Mouse (Mus musculus) forebrain, embryonic 11.5 days (tissue): ENCODE results near the gene Fam78b. TPM values are rescaled to one million over a fixed set of nuclear protein-coding genes. Genes with fewer than 3 reads are reported as not detected.

Experiments
- ATAC-seq: fragments of 200-750 bp; cut with Nextera tagmentation; replicated peaks from 2 replicates; pipeline ENCODE4 v1.8.0; 2017; ENCODE audit warnings: moderate TSS enrichment; ENCODE audit not compliant: low FRiP score
- DNase-seq: peaks from one replicate; pipeline ENCODE4 v3.0.0-alpha.2; 2017; ENCODE audit warnings: low spot score
- H3K27ac ChIP-seq: fragments of 300-500 bp; sonication (generic); 2 replicates; pipeline ENCODE4 v1.5.1; 2014; ENCODE audit warnings: low read depth, low read length
- H3K27me3 ChIP-seq: fragments of 300-500 bp; sonication (generic); 2 replicates; pipeline ENCODE4 v1.6.1; 2014; ENCODE audit warnings: mild to moderate bottlenecking, low read length, mixed read lengths; ENCODE audit not compliant: control insufficient read depth, insufficient read depth
- H3K36me3 ChIP-seq: fragments of 300-500 bp; sonication (generic); 2 replicates; pipeline ENCODE4 v1.6.1; 2014; ENCODE audit warnings: mild to moderate bottlenecking, low read length, moderate library complexity, mixed read lengths; ENCODE audit not compliant: control insufficient read depth, insufficient read depth
- H3K4me1 ChIP-seq: fragments of 300-500 bp; sonication (generic); replicated peaks from 2 replicates; pipeline ENCODE4 v1.6.1; 2014; ENCODE audit warnings: low read length, mixed read lengths; ENCODE audit not compliant: control insufficient read depth, insufficient read depth
- H3K4me2 ChIP-seq: fragments of 300-500 bp; sonication (generic); 2 replicates; pipeline ENCODE4 v1.6.1; 2014; ENCODE audit warnings: low read depth, mild to moderate bottlenecking, low read length, moderate library complexity, mixed read lengths; ENCODE audit not compliant: severe bottlenecking
- H3K4me3 ChIP-seq: fragments of 300-500 bp; sonication (generic); 2 replicates; pipeline ENCODE4 v1.5.1; 2014; ENCODE audit warnings: low read depth, low read length
- H3K9ac ChIP-seq: fragments of 300-500 bp; sonication (generic); 2 replicates; pipeline ENCODE4 v1.6.1; 2014; ENCODE audit warnings: low read length
- H3K9me3 ChIP-seq: fragments of 300-500 bp; sonication (generic); 2 replicates; pipeline ENCODE4 v1.6.1; 2016; ENCODE audit warnings: low read length, mixed read lengths; ENCODE audit not compliant: control insufficient read depth
- WGBS: fragments of 180-500 bp; shearing (Covaris S2); extraction: QIAGEN DNeasy Blood & Tissue Kit; methylation state at CpG from one replicate; pipeline ENCODE4 v1.1.7; 2014; 5-methylcytosine and 5-hydroxymethylcytosine counted together
- polyA plus RNA-seq: library from polyadenylated mRNA; unstranded; fragments of >200 nt; fragmentation: Nextera tagmentation; extraction: Ambion mirVana; gene quantifications from 2 replicates; pipeline ENCODE4 v1.2.1, GENCODE M21; 2014

The Fam78b gene
- polyA plus RNA-seq, 1 experiment from 2014 or later = 4.5 TPM

DNA sequence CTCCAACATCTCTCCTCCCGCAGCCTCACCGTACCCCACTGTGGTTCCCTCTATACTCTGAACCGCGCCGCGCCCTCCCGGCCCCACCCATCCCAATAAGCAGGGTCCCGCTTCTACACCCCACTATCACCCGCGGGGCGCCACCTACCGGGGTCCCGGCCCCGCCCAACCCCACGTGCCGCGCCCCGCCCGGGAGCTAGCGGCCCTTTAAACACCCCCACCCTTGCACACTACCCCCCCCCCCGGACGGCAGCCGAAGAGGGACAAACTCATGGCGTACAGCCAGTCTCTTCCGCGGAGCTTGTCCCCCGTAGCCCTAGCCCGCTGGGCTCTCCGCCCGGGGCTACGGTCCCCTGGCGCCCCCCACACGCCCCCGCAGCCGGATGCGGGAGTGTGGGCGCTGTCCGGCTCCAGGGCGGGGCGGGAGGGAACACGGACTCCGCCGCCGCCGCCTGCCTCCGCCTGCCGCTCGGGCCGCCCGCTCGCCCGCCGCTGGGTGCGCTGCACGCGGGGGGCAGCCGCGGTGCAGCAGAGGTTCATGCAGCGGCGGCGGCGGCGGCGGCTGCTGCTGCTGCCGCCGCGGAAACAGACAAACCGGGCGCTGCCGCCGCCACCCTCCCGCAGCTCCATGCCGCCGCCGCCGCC lies 566 bp upstream of the Fam78b start:
- Histone ChIP-seq H3K4me3 (peak overlapping the region; percentile 86), H3K9ac (peak overlapping the region; percentile 83), H3K27me3 (peaks cover 17% of the 10 kb centered on the region), H3K4me2 (peak overlapping the region; percentile 95), H3K27ac (peak overlapping the region; percentile 65), H3K36me3 (no peaks in the 10 kb centered on the region), H3K9me3 (no peaks in the 10 kb centered on the region), H3K4me1 (0 out of 2 replicates have a peak, but pooled peaks cover 4% of the 10 kb centered on the region)
- peak; percentile 81 for ATAC-seq
- peak; percentile 91 for DNase-seq
- 1% methylated on average over 53 of the region's 76 CpGs for WGBS

DNA sequence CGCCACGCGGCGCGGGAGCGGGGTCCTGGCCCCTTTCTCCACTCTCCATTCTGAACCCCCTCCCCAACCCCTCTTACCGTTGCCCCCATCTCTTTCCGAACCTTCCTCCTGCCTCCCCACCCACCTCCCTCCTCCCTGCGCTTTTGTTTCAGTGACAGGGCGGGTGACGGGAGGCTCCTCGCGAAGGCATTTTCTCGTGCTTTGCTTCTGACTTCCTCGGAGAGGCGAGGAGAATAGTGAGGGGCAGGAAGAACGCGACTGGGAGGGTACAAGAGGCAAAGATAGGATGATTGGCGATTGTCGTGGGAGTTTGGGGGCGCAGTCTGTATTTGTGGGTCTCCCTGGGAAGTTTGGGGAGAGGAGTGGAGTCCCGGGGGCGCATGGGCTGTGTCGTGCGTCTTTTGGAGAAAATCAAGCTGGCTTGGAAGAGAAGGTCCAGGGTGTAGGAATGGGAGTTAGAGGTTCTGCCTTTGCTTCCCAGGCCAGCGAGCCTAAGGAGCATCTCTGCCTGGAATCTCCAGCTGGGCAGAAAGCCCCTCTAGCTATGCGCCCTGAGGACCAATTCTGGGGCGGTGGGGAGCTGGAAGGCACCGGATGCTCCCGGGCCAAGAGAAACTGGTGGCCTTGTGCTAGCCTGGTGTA lies 748 bp downstream of the Fam78b start:
- no peak; the same call in 1 of the 2 replicates for ATAC-seq
- H3K4me1 ChIP-seq = 0 out of 2 replicates have a peak, but pooled peaks cover 4% of the 10 kb centered on the region
- no peak overlapping the region for H3K27ac ChIP-seq
- peak; percentile 58 for DNase-seq
- peak overlapping the region; percentile 83 for H3K9ac ChIP-seq
- under 1% methylated on average over 30 of the region's 30 CpGs for WGBS
- H3K27me3 ChIP-seq = peaks cover 17% of the 10 kb centered on the region
- peak overlapping the region; percentile 95 for H3K4me2 ChIP-seq
- H3K9me3 ChIP-seq = no peaks in the 10 kb centered on the region
- H3K36me3 ChIP-seq = no peaks in the 10 kb centered on the region
- H3K4me3 ChIP-seq = peak overlapping the region; percentile 86

DNA sequence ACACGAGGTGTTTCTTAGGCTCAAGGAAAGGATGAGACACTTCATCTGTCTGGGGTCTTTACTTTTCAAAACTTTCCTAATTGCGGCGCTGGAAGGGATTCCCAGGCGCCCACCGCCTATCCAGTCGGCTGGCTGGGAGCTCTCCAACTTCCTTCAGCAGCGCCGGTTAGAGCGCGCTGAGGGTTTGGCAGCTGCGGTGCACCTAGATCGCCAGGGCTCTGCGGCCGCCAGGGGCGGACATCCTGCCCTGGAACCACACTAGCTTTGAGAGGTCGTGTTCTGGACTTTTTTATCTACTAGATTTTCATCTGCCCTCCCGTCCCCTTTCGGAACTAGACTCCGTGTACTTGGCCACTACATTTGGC lies 1.3 kb downstream of the Fam78b start:
- Histone ChIP-seq H3K9me3 (no peaks in the 10 kb centered on the region), H3K4me3 (peak overlapping the region; percentile 86), H3K9ac (peak overlapping the region; percentile 83), H3K27me3 (peaks cover 17% of the 10 kb centered on the region), H3K36me3 (no peaks in the 10 kb centered on the region), H3K4me2 (peak overlapping the region; percentile 95), H3K27ac (no peak overlapping the region), H3K4me1 (0 out of 2 replicates have a peak, but pooled peaks cover 4% of the 10 kb centered on the region)
- 2% methylated on average over 19 of the region's 19 CpGs for WGBS
- ATAC-seq (no peak), DNase-seq (peak; percentile 72)

DNA sequence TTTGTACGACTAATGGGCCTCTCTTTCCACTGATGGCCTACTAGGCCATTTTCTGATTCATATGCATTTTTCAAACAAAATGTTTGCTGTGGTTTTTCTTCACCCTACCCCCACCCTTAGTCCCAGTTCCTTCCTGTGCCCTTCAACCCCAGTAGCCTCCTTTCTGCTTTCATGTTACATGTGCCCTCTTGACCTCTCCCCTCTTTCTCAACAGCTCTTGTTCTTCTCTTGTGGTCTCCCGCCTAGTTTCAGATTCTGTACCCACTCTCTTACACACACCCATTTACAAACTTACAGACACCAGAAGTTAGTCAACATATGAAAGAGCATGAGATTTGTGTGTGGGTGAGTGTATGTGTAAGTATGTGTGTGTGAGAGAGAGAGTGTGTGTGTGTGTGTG lies 3.4 kb downstream of the Fam78b start:
- H3K9ac ChIP-seq = no peak overlapping the region
- H3K4me3 ChIP-seq = no peak overlapping the region
- WGBS = 79% methylated on average over 2 of the region's 2 CpGs

DNA sequence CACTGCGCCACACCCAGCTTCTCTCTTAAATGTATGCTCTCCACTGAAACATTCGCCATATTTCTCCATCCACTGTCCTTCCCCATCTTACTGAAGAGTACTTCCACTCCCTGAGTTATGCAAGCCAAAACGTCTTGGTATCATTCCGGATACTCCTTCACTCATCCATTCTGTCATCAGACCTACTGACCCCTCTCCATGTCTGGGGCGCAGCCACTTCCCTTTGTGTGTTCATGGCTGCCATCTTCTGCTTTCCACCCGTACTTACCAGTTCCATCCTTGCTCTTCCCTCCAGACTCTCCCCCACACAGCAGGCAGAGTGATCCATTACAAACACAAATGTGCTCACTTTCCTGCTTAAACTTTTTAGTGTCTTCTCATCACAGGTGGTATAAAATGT lies 6.1 kb downstream of the Fam78b start:
- Histone ChIP-seq H3K4me1 (0 out of 2 replicates have a peak, but pooled peaks cover 2% of the 10 kb centered on the region), H3K4me3 (no peak overlapping the region), H3K27me3 (peaks cover 8% of the 10 kb centered on the region), H3K9me3 (no peaks in the 10 kb centered on the region), H3K4me2 (no peak overlapping the region), H3K36me3 (no peaks in the 10 kb centered on the region), H3K27ac (no peak overlapping the region), H3K9ac (no peak overlapping the region)
- ATAC-seq (no peak), DNase-seq (no peak)
- 95% methylated on average over 6 of the region's 6 CpGs for WGBS

More for the DNA sequence above, 3.4 kb downstream of the Fam78b start:
- H3K36me3 ChIP-seq = no peaks in the 10 kb centered on the region
- ATAC-seq (no peak), DNase-seq (no peak)
- no peak overlapping the region for H3K27ac ChIP-seq
- no peak overlapping the region for H3K4me2 ChIP-seq
- H3K9me3 ChIP-seq = no peaks in the 10 kb centered on the region
- H3K27me3 ChIP-seq = peaks cover 17% of the 10 kb centered on the region
- 0 out of 2 replicates have a peak, but pooled peaks cover 4% of the 10 kb centered on the region for H3K4me1 ChIP-seq

DNA sequence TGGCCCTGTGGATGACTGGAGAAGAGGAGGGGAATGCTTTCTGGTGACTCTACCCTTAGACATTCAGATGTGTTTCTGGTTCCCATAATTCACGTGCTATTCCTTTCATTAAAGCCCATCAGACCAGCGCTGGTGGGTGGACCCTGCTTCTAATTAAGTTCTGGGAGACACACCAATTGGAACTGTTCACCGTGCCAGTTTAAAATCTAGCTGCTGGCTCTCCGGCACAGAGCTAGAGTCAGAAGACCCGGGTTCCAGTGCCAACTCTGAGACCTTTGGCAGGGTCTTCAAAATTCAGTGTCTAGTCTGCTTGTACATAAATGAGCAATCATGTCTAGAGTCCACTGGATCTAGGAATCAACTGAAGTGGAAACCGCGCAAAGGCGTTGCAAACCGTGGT lies 9.0 kb downstream of the Fam78b start:
- Histone ChIP-seq H3K27ac (no peak overlapping the region), H3K4me1 (no peaks in the 10 kb centered on the region), H3K4me3 (no peak overlapping the region), H3K36me3 (no peaks in the 10 kb centered on the region), H3K9ac (no peak overlapping the region), H3K9me3 (no peaks in the 10 kb centered on the region), H3K27me3 (no peaks in the 10 kb centered on the region), H3K4me2 (no peak overlapping the region)
- DNase-seq (no peak), ATAC-seq (no peak)
- WGBS = 90% methylated on average over 9 of the region's 9 CpGs

DNA sequence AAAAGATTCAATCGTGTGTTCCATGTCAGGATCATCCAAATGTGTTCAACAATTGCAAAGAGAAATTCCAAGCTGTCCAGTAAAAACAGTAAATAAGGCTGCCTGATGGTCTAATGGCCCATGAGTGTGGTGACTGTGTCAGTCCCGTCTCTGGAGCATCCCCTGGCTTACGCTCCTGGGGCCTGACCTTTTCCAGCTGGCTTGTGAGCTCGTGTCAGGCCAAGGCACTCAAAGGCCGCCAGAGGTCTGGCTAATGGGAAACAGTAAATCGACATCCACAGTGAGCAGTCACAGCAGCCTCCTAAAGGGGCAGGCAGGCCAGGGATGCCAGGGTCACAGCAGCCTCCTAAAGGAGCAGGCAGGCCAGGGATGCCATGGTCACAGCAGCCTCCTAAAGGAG lies 10.1 kb downstream of the Fam78b start:
- DNase-seq (no peak), ATAC-seq (no peak)
- WGBS = 35% methylated on average over 6 of the region's 6 CpGs
- Histone ChIP-seq H3K27ac (no peak overlapping the region), H3K27me3 (no peaks in the 10 kb centered on the region), H3K9ac (no peak overlapping the region), H3K9me3 (no peaks in the 10 kb centered on the region), H3K4me2 (no peak overlapping the region), H3K4me3 (no peak overlapping the region), H3K36me3 (no peaks in the 10 kb centered on the region), H3K4me1 (no peaks in the 10 kb centered on the region)

DNA sequence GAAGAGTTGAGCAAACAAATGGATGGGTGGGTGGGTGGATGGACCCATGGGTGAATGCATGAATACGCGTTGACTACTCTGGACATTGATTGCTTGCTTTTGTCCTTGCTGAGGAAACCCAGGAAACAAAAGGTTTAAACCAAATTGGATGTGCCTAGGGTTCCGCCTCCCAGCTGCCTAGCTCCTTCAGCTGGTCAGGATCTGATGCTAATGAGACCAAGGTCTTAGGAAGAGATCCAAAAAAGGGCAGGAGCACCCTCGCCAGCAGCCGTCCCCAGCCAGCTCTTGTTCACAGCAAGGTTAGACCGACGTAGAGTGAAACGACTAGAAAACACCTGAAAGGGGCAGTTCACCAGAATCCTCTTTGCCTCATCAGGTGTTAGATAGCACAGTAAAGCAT lies 11.4 kb downstream of the Fam78b start:
- Histone ChIP-seq H3K27ac (no peak overlapping the region), H3K9me3 (no peaks in the 10 kb centered on the region), H3K4me1 (no peaks in the 10 kb centered on the region), H3K9ac (no peak overlapping the region), H3K4me2 (no peak overlapping the region), H3K27me3 (no peaks in the 10 kb centered on the region), H3K4me3 (no peak overlapping the region), H3K36me3 (no peaks in the 10 kb centered on the region)
- 59% methylated on average over 8 of the region's 8 CpGs for WGBS
- no peak for DNase-seq
- no peak for ATAC-seq
